Mouse (Mus musculus): ENCODE results near the gene Slc5a8. TPM values are rescaled to one million over a fixed set of nuclear protein-coding genes. Genes with fewer than 3 reads are reported as not detected.

The Slc5a8 gene
- total RNA-seq (2021): not detected
- long read RNA-seq, experiment 1: 0 reads
- long read RNA-seq, experiment 2: 0 reads

GRCm38 (mm10) chr10:88885632-88886090 is at the start of gene Slc5a8:
Slc5a8 (plus strand) TSS chr10:88885992.
- no peak for DNase-seq (ENCODE audit: low spot score)

DNA sequence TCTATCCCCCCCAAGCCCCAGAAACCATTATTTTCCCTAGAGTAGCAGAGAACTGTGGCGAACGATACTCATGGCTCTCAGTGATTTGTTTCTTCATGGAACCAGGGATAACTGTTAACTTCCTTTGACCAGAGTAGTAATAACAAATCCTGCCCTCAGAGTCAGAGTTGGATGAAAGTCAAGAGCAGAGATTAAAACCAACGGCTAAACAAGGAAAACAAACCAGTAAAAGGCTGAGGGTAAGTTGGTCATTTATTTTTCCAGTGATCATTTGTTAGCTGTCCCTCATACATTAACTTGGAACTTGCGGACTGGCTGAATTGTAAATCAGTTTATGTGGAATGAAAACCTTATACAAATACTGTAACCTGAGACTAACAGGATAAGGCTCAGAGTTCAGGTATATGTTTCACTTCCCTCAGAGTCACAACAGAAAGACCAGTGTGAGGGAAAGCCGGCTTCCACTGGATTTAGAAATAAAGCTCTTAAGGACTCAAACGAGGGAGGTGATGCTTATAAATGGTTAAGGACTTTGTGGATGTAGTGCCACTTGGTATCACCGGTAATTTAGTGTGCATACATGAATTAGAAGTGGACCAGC is 36.8 kb upstream of the Slc5a8 start:
- DNase-seq (ENCODE audit: low spot score): no peak

DNA sequence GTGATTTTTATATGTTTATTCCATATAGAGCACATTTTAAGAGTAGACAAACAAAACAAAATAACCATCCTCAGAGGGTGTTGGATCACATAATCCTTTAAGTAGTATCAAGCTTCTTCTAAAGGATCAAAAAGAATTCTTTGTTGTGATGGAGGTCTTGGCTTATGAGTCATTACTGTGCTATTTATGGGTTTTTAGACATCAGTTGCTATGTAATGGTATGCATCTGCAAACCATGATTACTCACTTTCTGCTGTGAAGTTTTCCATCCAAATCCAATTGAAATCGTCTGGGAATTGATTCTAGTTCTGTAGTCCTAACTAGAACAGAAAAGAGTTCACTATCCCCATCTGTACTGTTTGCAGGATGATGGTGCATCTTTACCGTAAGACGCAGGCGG is 35.8 kb upstream of the Slc5a8 start:
- no peak for DNase-seq (ENCODE audit: low spot score)

DNA sequence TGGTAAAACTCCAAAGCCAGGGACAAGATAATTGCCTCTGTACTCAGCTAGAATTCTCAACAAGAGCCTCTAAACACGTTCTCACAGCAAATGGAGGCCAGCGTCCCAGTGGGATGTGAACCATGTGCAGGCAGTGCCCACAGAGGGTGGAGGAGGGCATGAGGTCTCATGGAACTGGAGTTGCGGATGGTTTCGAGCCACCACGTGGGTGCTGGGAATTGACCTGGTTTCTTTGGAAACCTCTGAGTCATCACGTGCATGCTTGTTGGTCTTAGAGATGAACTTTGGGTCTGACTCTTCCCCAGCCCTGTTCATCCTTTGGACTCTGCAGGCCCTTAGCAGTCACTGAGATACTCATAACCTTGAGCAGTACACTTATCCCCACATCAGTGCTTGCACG is 32.5 kb upstream of the Slc5a8 start:
- no peak for DNase-seq (ENCODE audit: low spot score)

GRCm38 (mm10) chr10:88860911-88861310 is 24.9 kb upstream of the Slc5a8 start:
- no peak for DNase-seq (ENCODE audit: low spot score)

DNA sequence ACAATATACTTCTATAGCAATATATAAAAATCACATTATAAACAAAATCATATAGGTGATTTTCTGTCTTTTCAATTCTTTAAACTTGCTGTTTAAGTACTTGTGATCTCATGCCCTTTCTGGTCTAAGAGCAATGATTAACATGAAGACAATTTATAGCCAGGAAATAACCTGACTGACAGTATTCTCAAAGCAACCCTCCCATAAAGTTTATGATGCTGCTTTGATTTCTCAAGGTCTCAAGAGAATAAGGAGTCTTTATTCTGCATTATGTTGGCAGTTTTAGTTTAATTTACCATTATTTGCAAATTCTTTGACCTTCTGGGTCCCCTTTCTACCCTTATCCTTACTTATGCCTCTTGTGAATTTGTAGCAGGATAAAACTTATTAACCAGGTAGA is 24.4 kb upstream of the Slc5a8 start:
- no peak for DNase-seq (ENCODE audit: low spot score)

DNA sequence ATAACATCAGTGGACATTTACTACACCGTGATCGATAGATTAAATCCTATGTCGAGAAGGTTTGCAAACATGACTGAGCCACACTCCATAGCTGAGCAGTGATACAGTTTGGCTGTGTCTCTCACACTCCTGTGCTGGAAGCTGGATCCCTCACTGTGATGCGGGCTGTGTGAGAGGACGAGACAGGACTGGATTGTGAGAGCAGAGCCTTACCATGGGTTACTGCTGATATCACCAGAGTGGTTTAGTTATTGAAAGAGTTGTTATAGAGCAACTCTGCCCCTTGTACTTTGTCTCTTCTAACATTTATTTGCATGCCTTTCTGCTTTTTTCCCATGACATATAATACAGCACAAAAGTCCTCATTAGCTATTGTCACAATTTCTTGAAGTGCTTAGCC is 23.5 kb upstream of the Slc5a8 start:
- DNase-seq (ENCODE audit: low spot score): no peak

- no peak for DNase-seq (ENCODE audit: low spot score)
Observed at GRCm38 (mm10) chr10:88866017-88866416, 19.8 kb upstream of the Slc5a8 start.

GRCm38 (mm10) chr10:88874870-88875269 is 10.9 kb upstream of the Slc5a8 start:
- DNase-seq (ENCODE audit: low spot score): no peak

DNA sequence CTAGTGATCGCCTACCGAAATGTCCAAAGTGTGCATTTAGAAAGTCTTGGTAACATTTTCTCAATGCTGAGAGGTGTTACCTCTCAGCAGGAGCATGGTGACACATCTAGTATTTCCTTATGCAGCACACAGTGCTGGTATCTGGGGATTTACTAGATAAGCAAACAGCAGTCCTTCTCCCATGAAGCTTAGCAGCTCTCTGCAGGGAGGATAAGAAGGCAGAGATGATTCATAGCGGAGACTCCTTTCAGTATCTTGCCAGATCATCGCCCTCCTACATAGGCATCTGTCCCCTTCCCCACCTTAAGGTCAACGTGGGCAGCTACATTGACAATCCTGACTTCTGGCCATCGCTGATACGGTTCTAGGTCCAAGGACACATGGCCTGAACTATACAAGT is 8.4 kb upstream of the Slc5a8 start:
- no peak for DNase-seq (ENCODE audit: low spot score)

GRCm38 (mm10) chr10:88883721-88884120 is 2.1 kb upstream of the Slc5a8 start:
- DNase-seq (ENCODE audit: low spot score): no peak

- DNase-seq (ENCODE audit: low spot score): no peak
Observed at GRCm38 (mm10) chr10:88884836-88885235, 956 bp upstream of the Slc5a8 start.

DNA sequence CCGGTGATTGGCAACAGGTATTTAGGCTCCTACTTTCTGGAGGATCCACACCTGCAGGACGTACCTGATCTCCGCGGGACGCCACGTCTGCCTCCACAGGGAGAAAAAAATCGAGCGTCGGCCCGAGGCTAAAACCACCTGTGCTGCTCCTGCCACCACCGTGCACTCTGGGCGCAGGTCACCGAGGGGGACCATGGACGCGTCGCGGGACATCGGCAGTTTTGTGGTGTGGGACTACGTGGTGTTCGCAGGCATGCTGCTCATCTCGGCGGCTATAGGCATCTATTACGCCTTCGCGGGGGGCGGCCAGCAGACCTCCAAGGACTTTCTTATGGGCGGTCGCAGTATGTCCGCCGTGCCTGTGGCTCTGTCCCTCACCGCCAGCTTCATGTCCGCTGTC is 322 bp downstream of the Slc5a8 start:
- no peak for DNase-seq (ENCODE audit: low spot score)

GRCm38 (mm10) chr10:88888376-88888775 is 2.6 kb downstream of the Slc5a8 start:
- DNase-seq (ENCODE audit: low spot score): no peak

GRCm38 (mm10) chr10:88891410-88891809 is 5.6 kb downstream of the Slc5a8 start:
- DNase-seq (ENCODE audit: low spot score): no peak

DNA sequence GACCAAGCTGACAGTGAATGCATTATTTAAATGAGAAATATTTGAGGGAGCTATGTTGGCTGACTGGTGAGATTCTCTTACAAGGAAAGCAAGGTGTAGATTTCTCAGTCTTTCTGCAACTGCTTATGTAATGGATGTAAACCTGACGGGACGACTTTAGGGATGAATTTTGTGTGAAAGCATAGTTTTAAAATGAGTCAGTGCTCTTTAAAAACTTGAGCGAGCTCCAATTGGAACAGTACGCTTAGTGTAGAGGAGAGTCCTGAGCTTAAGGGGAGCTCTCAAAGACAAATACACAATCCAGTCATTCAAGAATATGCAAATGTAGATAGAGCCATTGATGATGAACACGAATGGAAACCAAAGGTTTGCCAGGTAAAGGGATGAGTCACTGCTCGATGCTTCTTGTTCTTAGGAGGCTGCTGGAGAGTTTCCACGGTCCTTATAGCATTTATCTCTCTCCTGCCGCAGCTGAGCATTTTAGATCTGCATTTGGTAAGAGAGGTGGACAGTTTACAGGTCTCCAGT is 6.8 kb downstream of the Slc5a8 start:
- no peak for DNase-seq (ENCODE audit: low spot score)

- no peak for DNase-seq (ENCODE audit: low spot score)
Observed at GRCm38 (mm10) chr10:88897032-88897431, 11.2 kb downstream of the Slc5a8 start.

GRCm38 (mm10) chr10:88949649-88950296 is 64.0 kb downstream of the Slc5a8 start:
- no peak for DNase-seq (ENCODE audit: low spot score)

GRCm38 (mm10) chr10:88950297-88950653 is 64.5 kb downstream of the Slc5a8 start:
- no peak for DNase-seq (ENCODE audit: low spot score)

DNA sequence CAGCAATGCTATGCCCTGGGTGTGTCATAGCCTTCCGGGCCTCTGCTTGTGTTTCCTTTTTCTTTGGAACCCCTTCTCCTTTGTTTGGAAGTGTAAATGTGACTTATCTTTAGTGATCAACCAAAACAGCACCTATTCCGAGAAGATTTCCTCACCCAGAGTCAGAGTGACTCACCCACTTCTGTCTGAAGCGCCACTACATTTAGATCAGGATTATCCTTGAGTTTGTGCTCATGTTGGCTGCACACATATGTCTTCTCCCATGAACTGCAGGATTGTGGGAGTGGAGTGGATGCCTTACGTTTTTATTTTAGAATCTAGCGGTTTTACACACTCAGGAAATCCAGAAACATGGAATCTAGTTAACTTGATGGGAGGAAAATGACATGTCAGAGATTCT is 75.0 kb downstream of the Slc5a8 start:
- no peak for DNase-seq (ENCODE audit: low spot score)

GRCm38 (mm10) chr10:88968586-88968985 is 82.8 kb downstream of the Slc5a8 start:
- DNase-seq (ENCODE audit: low spot score): no peak

DNA sequence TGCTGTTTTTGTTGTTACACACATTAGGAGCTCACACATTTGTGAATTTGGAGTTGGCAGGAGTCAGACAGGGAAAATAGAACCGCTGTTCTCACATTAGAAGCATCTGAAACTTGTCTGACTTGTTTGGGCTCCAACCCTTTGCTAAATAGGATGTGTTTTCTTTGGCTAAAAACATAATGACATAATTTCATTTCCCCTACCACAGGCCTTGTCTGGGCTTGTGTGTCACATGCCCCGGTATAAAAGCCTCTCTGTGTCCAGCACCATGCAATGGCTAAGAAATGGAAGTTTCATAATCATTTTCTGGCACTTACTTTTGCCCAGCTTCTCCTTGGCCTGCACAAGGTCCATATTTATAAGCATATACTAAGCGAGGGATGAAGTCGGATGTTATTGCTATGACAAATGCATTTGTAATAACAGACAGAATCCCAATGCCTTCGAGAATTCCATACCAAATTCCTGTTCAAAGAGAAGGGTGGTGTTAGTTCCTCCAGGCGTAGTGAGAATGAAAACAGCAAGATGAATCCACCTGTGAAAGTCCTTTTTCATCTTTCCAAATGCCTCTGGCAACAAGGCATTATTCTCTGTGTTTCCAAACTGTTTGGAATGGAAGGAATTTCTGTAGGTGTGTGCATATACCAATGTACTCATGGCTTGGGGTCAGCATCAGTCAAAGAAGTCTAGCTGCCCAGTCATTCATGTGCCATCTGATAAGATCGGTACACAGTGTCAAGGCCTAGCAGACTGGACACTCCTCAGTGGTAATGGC is 85.3 kb downstream of the Slc5a8 start:
- DNase-seq (ENCODE audit: low spot score): no peak
